Mouse (Mus musculus) limb, embryonic 12.5 days (tissue): ENCODE data around the gene Cyp46a1. TPM values are rescaled to one million over a fixed set of nuclear protein-coding genes. Genes with fewer than 3 reads are reported as not detected.
A peak's percentile ranks its signal among the peaks of the same experiment; 100 is the strongest.

Source experiments
- ATAC-seq: fragments of 200-750 bp; cut with Nextera tagmentation; 2 replicates; pipeline ENCODE4 v1.8.0; 2017; ENCODE audit warnings: low read depth, moderate TSS enrichment; ENCODE audit not compliant: insufficient number of reproducible peaks, insufficient read depth, low FRiP score, low TSS enrichment
- H3K27ac ChIP-seq: fragments of 300-500 bp; sonication (generic); 2 replicates; pipeline ENCODE4 v1.5.1; 2016; ENCODE audit warnings: mild to moderate bottlenecking, moderate library complexity
- H3K27me3 ChIP-seq: fragments of 300-500 bp; sonication (generic); 2 replicates; pipeline ENCODE4 v1.6.1; 2016; ENCODE audit warnings: mild to moderate bottlenecking, moderate library complexity
- H3K36me3 ChIP-seq: fragments of 300-500 bp; sonication (generic); 2 replicates; pipeline ENCODE4 v1.6.1; 2016; ENCODE audit warnings: mild to moderate bottlenecking, moderate library complexity
- H3K4me1 ChIP-seq: fragments of 300-500 bp; sonication (generic); replicated peaks from 2 replicates; pipeline ENCODE4 v1.6.1; 2016
- H3K4me2 ChIP-seq: fragments of 300-500 bp; sonication (generic); 2 replicates; pipeline ENCODE4 v1.6.1; 2016; ENCODE audit warnings: mild to moderate bottlenecking, moderate library complexity
- H3K4me3 ChIP-seq: fragments of 300-500 bp; sonication (generic); replicated peaks from 2 replicates; pipeline ENCODE4 v1.5.1; 2016; ENCODE audit warnings: mild to moderate bottlenecking
- H3K9ac ChIP-seq: fragments of 300-500 bp; sonication (generic); replicated peaks from 2 replicates; pipeline ENCODE4 v1.6.1; 2016; ENCODE audit warnings: mild to moderate bottlenecking, moderate library complexity
- H3K9me3 ChIP-seq: fragments of 300-500 bp; sonication (generic); 2 replicates; pipeline ENCODE4 v1.6.1; 2016; ENCODE audit warnings: mild to moderate bottlenecking, moderate library complexity
- WGBS: fragments of 180-500 bp; shearing (Covaris S2); methylation state at CpG from one replicate; pipeline ENCODE4 v1.1.7; 2016; 5-methylcytosine and 5-hydroxymethylcytosine counted together
- polyA plus RNA-seq: library from polyadenylated mRNA; unstranded; fragments of >200 nt; fragmentation: Nextera tagmentation; extraction: Ambion mirVana; gene quantifications from 2 replicates; pipeline ENCODE4 v1.2.1, GENCODE M21; 2016

Cyp46a1 gene
- polyA plus RNA-seq, 1 experiment from 2014 or later = 2.9 TPM

GRCm38 (mm10) chr12:108312432-108312851 is 21.7 kb upstream of the Cyp46a1 start:
- Histone ChIP-seq H3K27me3 (peaks cover 59% of the 10 kb centered on the region), H3K4me2 (no peak overlapping the region), H3K4me3 (no peak overlapping the region), H3K9ac (no peak overlapping the region), H3K27ac (no peak overlapping the region), H3K36me3 (no peaks in the 10 kb centered on the region), H3K9me3 (no peaks in the 10 kb centered on the region), H3K4me1 (no peaks in the 10 kb centered on the region)
- WGBS = 28% methylated on average over 6 of the region's 6 CpGs
- ATAC-seq = no peak

- 88% methylated on average over 1 of the region's 1 CpGs for WGBS
- Histone ChIP-seq H3K4me3 (no peak overlapping the region), H3K4me1 (peaks cover 4% of the 10 kb centered on the region; the same call in 1 of the 2 replicates), H3K9ac (no peak overlapping the region), H3K27me3 (peaks cover 59% of the 10 kb centered on the region), H3K4me2 (no peak overlapping the region), H3K9me3 (no peaks in the 10 kb centered on the region), H3K27ac (no peak overlapping the region), H3K36me3 (no peaks in the 10 kb centered on the region)
- no peak for ATAC-seq
Measured at GRCm38 (mm10) chr12:108313244-108313772, 20.9 kb upstream of the Cyp46a1 start.

GRCm38 (mm10) chr12:108315818-108316217 is 18.4 kb upstream of the Cyp46a1 start:
- no peak for ATAC-seq
- no peak overlapping the region for H3K4me2 ChIP-seq
- H3K36me3 ChIP-seq = no peaks in the 10 kb centered on the region
- H3K27ac ChIP-seq = no peak overlapping the region
- H3K4me1 ChIP-seq = peaks cover 14% of the 10 kb centered on the region
- H3K4me3 ChIP-seq = no peak overlapping the region
- peaks cover 70% of the 10 kb centered on the region for H3K27me3 ChIP-seq
- no peaks in the 10 kb centered on the region for H3K9me3 ChIP-seq
- no peak overlapping the region for H3K9ac ChIP-seq
- WGBS = 42% methylated on average over 10 of the region's 10 CpGs

GRCm38 (mm10) chr12:108316655-108317054 is 17.5 kb upstream of the Cyp46a1 start:
- H3K36me3 ChIP-seq = no peaks in the 10 kb centered on the region
- H3K27ac ChIP-seq = no peak overlapping the region
- peaks cover 14% of the 10 kb centered on the region for H3K4me1 ChIP-seq
- 28% methylated on average over 6 of the region's 6 CpGs for WGBS
- H3K4me3 ChIP-seq = no peak overlapping the region
- no peak overlapping the region for H3K4me2 ChIP-seq
- peaks cover 77% of the 10 kb centered on the region for H3K27me3 ChIP-seq
- ATAC-seq = no peak
- no peak overlapping the region for H3K9ac ChIP-seq
- H3K9me3 ChIP-seq = no peaks in the 10 kb centered on the region

GRCm38 (mm10) chr12:108317201-108317738 is 16.9 kb upstream of the Cyp46a1 start:
- no peak overlapping the region for H3K4me2 ChIP-seq
- H3K27me3 ChIP-seq = peaks cover 77% of the 10 kb centered on the region
- no peak overlapping the region for H3K4me3 ChIP-seq
- no peaks in the 10 kb centered on the region for H3K36me3 ChIP-seq
- 7% methylated on average over 9 of the region's 9 CpGs for WGBS
- peaks cover 14% of the 10 kb centered on the region for H3K4me1 ChIP-seq
- no peak for ATAC-seq
- no peak overlapping the region for H3K9ac ChIP-seq
- H3K9me3 ChIP-seq = no peaks in the 10 kb centered on the region
- H3K27ac ChIP-seq = no peak overlapping the region

GRCm38 (mm10) chr12:108317826-108318430 is 16.3 kb upstream of the Cyp46a1 start:
- H3K9me3 ChIP-seq = no peaks in the 10 kb centered on the region
- H3K4me1 ChIP-seq = peaks cover 14% of the 10 kb centered on the region
- H3K4me3 ChIP-seq = peak overlapping the region; percentile 15
- peak overlapping the region; percentile 35 for H3K4me2 ChIP-seq
- no peaks in the 10 kb centered on the region for H3K36me3 ChIP-seq
- peaks cover 80% of the 10 kb centered on the region for H3K27me3 ChIP-seq
- no peak overlapping the region for H3K27ac ChIP-seq
- no peak overlapping the region for H3K9ac ChIP-seq
- ATAC-seq = no peak
- WGBS = 11% methylated on average over 18 of the region's 18 CpGs

- Histone ChIP-seq H3K9me3 (no peaks in the 10 kb centered on the region), H3K36me3 (no peaks in the 10 kb centered on the region), H3K27me3 (peaks cover 85% of the 10 kb centered on the region), H3K9ac (no peak overlapping the region), H3K4me2 (peak overlapping the region; percentile 35), H3K27ac (no peak overlapping the region), H3K4me1 (peaks cover 14% of the 10 kb centered on the region), H3K4me3 (peak overlapping the region; percentile 15)
- 5% methylated on average over 37 of the region's 37 CpGs for WGBS
- no peak for ATAC-seq
Measured at GRCm38 (mm10) chr12:108318499-108318898, 15.7 kb upstream of the Cyp46a1 start.

GRCm38 (mm10) chr12:108320096-108320495 is 14.1 kb upstream of the Cyp46a1 start:
- peaks cover 79% of the 10 kb centered on the region for H3K27me3 ChIP-seq
- H3K9ac ChIP-seq = no peak overlapping the region
- H3K36me3 ChIP-seq = no peaks in the 10 kb centered on the region
- no peak overlapping the region for H3K4me2 ChIP-seq
- H3K27ac ChIP-seq = no peak overlapping the region
- no peak for ATAC-seq
- H3K9me3 ChIP-seq = no peaks in the 10 kb centered on the region
- H3K4me3 ChIP-seq = no peak overlapping the region
- 18% methylated on average over 8 of the region's 8 CpGs for WGBS
- peaks cover 14% of the 10 kb centered on the region for H3K4me1 ChIP-seq

- H3K4me3 ChIP-seq = no peak overlapping the region
- H3K36me3 ChIP-seq = no peaks in the 10 kb centered on the region
- H3K27ac ChIP-seq = no peak overlapping the region
- peaks cover 14% of the 10 kb centered on the region for H3K4me1 ChIP-seq
- ATAC-seq = no peak
- H3K9ac ChIP-seq = no peak overlapping the region
- no peak overlapping the region for H3K4me2 ChIP-seq
- H3K27me3 ChIP-seq = peaks cover 80% of the 10 kb centered on the region
- 53% methylated on average over 5 of the region's 5 CpGs for WGBS
- H3K9me3 ChIP-seq = no peaks in the 10 kb centered on the region
Measured at GRCm38 (mm10) chr12:108326401-108326800, 7.8 kb upstream of the Cyp46a1 start.

GRCm38 (mm10) chr12:108327889-108328491 is 6.2 kb upstream of the Cyp46a1 start:
- Histone ChIP-seq H3K36me3 (no peaks in the 10 kb centered on the region), H3K4me1 (peaks cover 16% of the 10 kb centered on the region), H3K4me2 (peak overlapping the region; percentile 70), H3K4me3 (peak overlapping the region; percentile 47), H3K27ac (no peak overlapping the region), H3K27me3 (peaks cover 78% of the 10 kb centered on the region), H3K9me3 (no peaks in the 10 kb centered on the region), H3K9ac (peak overlapping the region; percentile 56)
- 2% methylated on average over 66 of the region's 66 CpGs for WGBS
- ATAC-seq = no peak

- WGBS = under 1% methylated on average over 16 of the region's 16 CpGs
Measured at GRCm38 (mm10) chr12:108333056-108333455, 1.1 kb upstream of the Cyp46a1 start.

More at GRCm38 (mm10) chr12:108333056-108333455, 1.1 kb upstream of the Cyp46a1 start:
- peaks cover 71% of the 10 kb centered on the region for H3K27me3 ChIP-seq
- ATAC-seq = peak; percentile 21
- no peaks in the 10 kb centered on the region for H3K36me3 ChIP-seq
- H3K4me1 ChIP-seq = peaks cover 23% of the 10 kb centered on the region
- H3K4me3 ChIP-seq = peak overlapping the region; percentile 68
- peak overlapping the region; percentile 99 for H3K4me2 ChIP-seq
- no peaks in the 10 kb centered on the region for H3K9me3 ChIP-seq
- no peak overlapping the region for H3K9ac ChIP-seq
- H3K27ac ChIP-seq = no peak overlapping the region
